Comparison of ENCODE assay signal across 8 mouse cellular contexts in genomic region chr7:3332619-3333521, GRCm38 (mm10). TPM values are rescaled to one million over a fixed set of nuclear protein-coding genes. Genes with fewer than 3 reads are reported as not detected.
DNase-seq lines count a peak whose midpoint lies in the region; ATAC-seq and TF ChIP-seq lines count a peak whose summit lies in the region.

Cacng7 (plus strand) TSS chr7:3332955.

- no peaks in the 10 kb centered on the region for H3K79me2 ChIP-seq in CH12.LX (replicated peaks; ENCODE audit: control insufficient read depth, extremely low read depth, insufficient read depth, poor library complexity, severe bottlenecking)

- H3K4me3 ChIP-seq in CH12.LX (replicated peaks in 1 of 3; ENCODE audit: low read depth in 2 of 3, low read length in 2 of 3, poor library complexity in 1 of 3): no peak within 1 kb of the TSS
- peak within 1 kb of the TSS; percentile 70 for H3K4me3 ChIP-seq in embryonic facial prominence, embryonic 14.5 days (ENCODE audit: low read depth, low read length)
- H3K4me3 ChIP-seq in heart, embryonic 16.5 days (ENCODE audit: low read length): peak within 1 kb of the TSS; percentile 54
- H3K4me3 ChIP-seq in left cerebral cortex, adult 2 months: peak within 1 kb of the TSS; percentile 83
- H3K4me3 ChIP-seq in midbrain, embryonic 13.5 days (replicated peaks): peak within 1 kb of the TSS; percentile 60

- peak within 1 kb of the TSS; percentile 35; the same call in 1 of the 2 replicates for H3K4me2 ChIP-seq in CH12.LX (ENCODE audit: insufficient read depth, low read depth, poor library complexity, severe bottlenecking)
- H3K4me2 ChIP-seq in embryonic facial prominence, embryonic 14.5 days (ENCODE audit: low read depth, low read length): peak within 1 kb of the TSS; percentile 69
- H3K4me2 ChIP-seq in heart, embryonic 16.5 days (ENCODE audit: low read depth, low read length): peak within 1 kb of the TSS; percentile 69
- peak within 1 kb of the TSS; percentile 71 for H3K4me2 ChIP-seq in midbrain, embryonic 13.5 days (replicated peaks)

- in situ Hi-C loops in CH12.LX (cut with MboI; ENCODE audit: low pct_ligation_motif_present, low pct_unique_long_range_greater_than_20kb, low sequenced_read_pairs): no loop called here

- dilution Hi-C loops in CH12.LX (cut with MboI; ENCODE audit: extremely low pct_ligation_motif_present, extremely low pct_unique_long_range_greater_than_20kb, low sequenced_read_pairs): no loop called here

- TF ChIP-seq CTCF in CH12.LX (conservative IDR thresholded peaks at IDR 0.05 in 1 of 2, IDR thresholded peaks at IDR 0.05 in 1 of 2; ENCODE audit: low read depth in 2 of 2, low read length in 2 of 2): no peak
- TF ChIP-seq CTCF in left cerebral cortex, adult 2 months (IDR thresholded peaks at IDR 0.05): no peak

- no peaks in the 10 kb centered on the region for H3K4me1 ChIP-seq in CH12.LX (ENCODE audit: control insufficient read depth in 1 of 2, insufficient read depth in 2 of 2)
- H3K4me1 ChIP-seq in embryonic facial prominence, embryonic 14.5 days (ENCODE audit: control insufficient read depth, insufficient read depth, low read length): peaks cover 13% of the 10 kb centered on the region; the same call in 1 of the 2 replicates
- peaks cover 18% of the 10 kb centered on the region for H3K4me1 ChIP-seq in heart, embryonic 16.5 days (ENCODE audit: control insufficient read depth, insufficient read depth, low read length)
- peaks cover 31% of the 10 kb centered on the region for H3K4me1 ChIP-seq in midbrain, embryonic 13.5 days (replicated peaks)

- H3K9ac ChIP-seq in CH12.LX (ENCODE audit: insufficient read depth, low read depth): no peak within 1 kb of the TSS
- peak within 1 kb of the TSS; percentile 81 for H3K9ac ChIP-seq in embryonic facial prominence, embryonic 14.5 days (ENCODE audit: low read depth, low read length)
- peak within 1 kb of the TSS; percentile 54 for H3K9ac ChIP-seq in heart, embryonic 16.5 days (ENCODE audit: low read length)
- H3K9ac ChIP-seq in midbrain, embryonic 13.5 days (replicated peaks): peak within 1 kb of the TSS; percentile 83

- no peak for TF ChIP-seq POLR2A in CH12.LX (IDR thresholded peaks at IDR 0.05; ENCODE audit: low read depth, low read length)

- H3K36me3 ChIP-seq in CH12.LX (replicated peaks in 1 of 2; ENCODE audit: control insufficient read depth in 1 of 2, insufficient read depth in 1 of 2, low read length in 1 of 2): no peaks in the 10 kb centered on the region
- no peaks in the 10 kb centered on the region for H3K36me3 ChIP-seq in embryonic facial prominence, embryonic 14.5 days (ENCODE audit: control insufficient read depth, insufficient read depth, low read length)
- no peaks in the 10 kb centered on the region for H3K36me3 ChIP-seq in heart, embryonic 16.5 days (ENCODE audit: control insufficient read depth, insufficient read depth)
- no peaks in the 10 kb centered on the region for H3K36me3 ChIP-seq in midbrain, embryonic 13.5 days

- intact Hi-C loops in left cerebral cortex, adult 2 months (cut with DNase I): loop anchor here (5.0 kb wide), 2 partner anchors 44 to 59 kb away; partner anchors contain the start of gene Cacng8

- no peak for TF ChIP-seq RAD21 in CH12.LX (IDR thresholded peaks at IDR 0.05; ENCODE audit: low read depth, low read length)

- 4% methylated on average over 64 of the region's 65 CpGs for WGBS in embryonic facial prominence, embryonic 14.5 days
- 2% methylated on average over 64 of the region's 65 CpGs for WGBS in heart, embryonic 16.5 days
- WGBS in midbrain, embryonic 13.5 days: under 1% methylated on average over 64 of the region's 65 CpGs

- no peak for TF ChIP-seq EP300 in CH12.LX (IDR thresholded peaks at IDR 0.05; ENCODE audit: low read length)

- ATAC-seq in embryonic facial prominence, embryonic 14.5 days (ENCODE audit: low read depth): peak; percentile 71
- ATAC-seq in heart, embryonic 16.5 days (replicated peaks; ENCODE audit: extremely low read depth, insufficient read depth, low FRiP score): peak; percentile 45; the same call in 1 of the 2 replicates
- peak; percentile 65 for ATAC-seq in midbrain, embryonic 13.5 days

- no peak within 1 kb of the TSS for H3K27ac ChIP-seq in CH12.LX (ENCODE audit: insufficient read depth, low read depth)
- H3K27ac ChIP-seq in embryonic facial prominence, embryonic 14.5 days (replicated peaks; ENCODE audit: low read depth, low read length): peak within 1 kb of the TSS; percentile 89
- H3K27ac ChIP-seq in heart, embryonic 16.5 days (ENCODE audit: low read length): peak within 1 kb of the TSS; percentile 25; the same call in 1 of the 2 replicates
- peak within 1 kb of the TSS; percentile 84 for H3K27ac ChIP-seq in left cerebral cortex, adult 2 months
- H3K27ac ChIP-seq in midbrain, embryonic 13.5 days: peak within 1 kb of the TSS; percentile 93

- no peaks in the 10 kb centered on the region for H3K9me3 ChIP-seq in CH12.LX (replicated peaks; ENCODE audit: low read length)
- H3K9me3 ChIP-seq in embryonic facial prominence, embryonic 14.5 days (ENCODE audit: control insufficient read depth, low read length): no peaks in the 10 kb centered on the region
- H3K9me3 ChIP-seq in heart, embryonic 16.5 days (replicated peaks; ENCODE audit: control insufficient read depth, low read length): no peaks in the 10 kb centered on the region
- H3K9me3 ChIP-seq in midbrain, embryonic 13.5 days: no peaks in the 10 kb centered on the region

- no peak for DNase-seq in CH12.LX (ENCODE audit: extremely low read depth)
- DNase-seq in adrenal gland, postnatal 14 days: peak; percentile 39
- peak; percentile 88 for DNase-seq in embryonic facial prominence, embryonic 14.5 days (ENCODE audit: low spot score)
- peak; percentile 59 to 63 for DNase-seq in left cerebral cortex, adult 2 months (ENCODE audit: extremely low spot score in 1 of 2, low spot score in 2 of 2)
- DNase-seq in testis, postnatal 10 days (ENCODE audit: low spot score): peak; percentile 52
- DNase-seq in natural killer cell, adult 2 months (ENCODE audit: low spot score in 2 of 2): no peak

- H3K27me3 ChIP-seq in CH12.LX (replicated peaks): peaks cover 4% of the 10 kb centered on the region
- H3K27me3 ChIP-seq in embryonic facial prominence, embryonic 14.5 days (replicated peaks; ENCODE audit: control insufficient read depth, insufficient read depth, low read length): no peaks in the 10 kb centered on the region
- peaks cover 41% of the 10 kb centered on the region for H3K27me3 ChIP-seq in heart, embryonic 16.5 days (ENCODE audit: control insufficient read depth, insufficient read depth, low read length)
- peaks cover 17% of the 10 kb centered on the region for H3K27me3 ChIP-seq in midbrain, embryonic 13.5 days

TF ChIP-seq in CH12.LX, 34 proteins besides CTCF, POLR2A, EP300 and RAD21:
- no peak for TF ChIP-seq CHD2 (IDR thresholded peaks at IDR 0.05; ENCODE audit: low read length)
- TF ChIP-seq MAFK (IDR thresholded peaks at IDR 0.05; ENCODE audit: insufficient replicate concordance, low read length): no peak
- TF ChIP-seq GABPA (IDR thresholded peaks at IDR 0.05; ENCODE audit: insufficient replicate concordance, low read depth, low read length): no peak
- TF ChIP-seq RCOR1 (conservative IDR thresholded peaks at IDR 0.05; ENCODE audit: low read depth, low read length): no peak
- no peak for TF ChIP-seq JUN (IDR thresholded peaks at IDR 0.05; ENCODE audit: insufficient read depth, low read depth, low read length)
- TF ChIP-seq NELFE (IDR thresholded peaks at IDR 0.05; ENCODE audit: low read depth, low read length): no peak
- no peak for TF ChIP-seq JUND (conservative IDR thresholded peaks at IDR 0.05; ENCODE audit: low read depth, low read length)
- TF ChIP-seq NRF1 (IDR thresholded peaks at IDR 0.05; ENCODE audit: low read depth, low read length): no peak
- no peak for TF ChIP-seq E2F4 (IDR thresholded peaks at IDR 0.05; ENCODE audit: insufficient replicate concordance, low read depth, low read length)
- no peak for TF ChIP-seq MYC (IDR thresholded peaks at IDR 0.05; ENCODE audit: low read depth, low read length)
- TF ChIP-seq ZMIZ1 (IDR thresholded peaks at IDR 0.05; ENCODE audit: low read depth, low read length): no peak
- TF ChIP-seq BHLHE40 (IDR thresholded peaks at IDR 0.05; ENCODE audit: low read depth, low read length): no peak
- no peak for TF ChIP-seq HCFC1 (IDR thresholded peaks at IDR 0.05; ENCODE audit: low read depth, low read length)
- no peak for TF ChIP-seq ELF1 (IDR thresholded peaks at IDR 0.05; ENCODE audit: low read depth, low read length)
- TF ChIP-seq KAT2A (IDR thresholded peaks at IDR 0.05; ENCODE audit: insufficient replicate concordance, low read length): no peak
- TF ChIP-seq POLR2AphosphoS2 (IDR thresholded peaks at IDR 0.05; ENCODE audit: low read depth, low read length): no peak
- no peak for TF ChIP-seq ETS1 (conservative IDR thresholded peaks at IDR 0.05; ENCODE audit: low read depth, low read length)

RNA-seq across cellular contexts. Expression of gene Cacng7, which starts in this region (rescaled TPM):
- total RNA-seq in CH12.LX (2012; rRNA removed): 0.21 TPM in 2 replicates
- 0.26 and 0.28 TPM in 2 replicates for total RNA-seq in CH12.LX (2014; rRNA removed)
- 2.4 and 2.8 TPM in 2 replicates for polyA plus RNA-seq in CH12.LX (2012; ENCODE audit: insufficient read length, low read depth)
- total RNA-seq in adrenal gland, postnatal 14 days (2021): 7.3 and 10.9 TPM in 2 replicates
- polyA plus RNA-seq in embryonic facial prominence, embryonic 14.5 days (2014; fragmentation: Nextera tagmentation; extraction: Ambion mirVana): 1.7 and 3.1 TPM in 2 replicates
- polyA plus RNA-seq in heart, embryonic 16.5 days (2015; fragmentation: Nextera tagmentation; extraction: Ambion mirVana): 0.16 TPM in 1 of 2 replicates, not detected in the other
- 100 to 1,000 TPM; 180 to 201 TPM for total RNA-seq in left cerebral cortex, adult 2 months (2021)
- 4.3 and 5.2 TPM in 2 replicates for polyA plus RNA-seq in midbrain, embryonic 13.5 days (2015; fragmentation: Nextera tagmentation; extraction: Ambion mirVana)

Comparison
In these comparisons a context has a peak if more than half of its experiments do, and no peak if none do; other contexts are left out.
1. RNA of gene Cacng7 (total RNA-seq): 180 to 201 TPM in left cerebral cortex, adult 2 months; 7.3 to 10.9 TPM in adrenal gland, postnatal 14 days and 0.21 to 0.28 TPM in CH12.LX; every median in the first group is over 10 times any median in the second.
2. Peak in ATAC-seq, H3K4me3 ChIP-seq, H3K27ac ChIP-seq, H3K9ac ChIP-seq and H3K4me2 ChIP-seq in heart, embryonic 16.5 days; RNA of the gene not detected or under 1 TPM.
3. DNase-seq: peak in adrenal gland, postnatal 14 days (single experiment), embryonic facial prominence, embryonic 14.5 days (single experiment), left cerebral cortex, adult 2 months (2 of 2) and testis, postnatal 10 days (single experiment); none in CH12.LX (single experiment) and natural killer cell, adult 2 months (0 of 2).
4. H3K4me3 ChIP-seq: peak in embryonic facial prominence, embryonic 14.5 days (single experiment), left cerebral cortex, adult 2 months (single experiment) and midbrain, embryonic 13.5 days (single experiment); none in CH12.LX (0 of 3).
5. Peak in every context shown above with its lines, with median percentiles within 50 percentile points of each other: H3K4me2 ChIP-seq and ATAC-seq.